Mouse (Mus musculus) gastrocnemius, adult 2 months (tissue): ENCODE results near the gene Cbr4. TPM values are rescaled to one million over a fixed set of nuclear protein-coding genes. Genes with fewer than 3 reads are reported as not detected.

Experiments
- DNase-seq: peaks from one replicate; pipeline ENCODE4 v3.0.0; 2022
- H3K27ac ChIP-seq: fragments of 200-600 bp; 2 replicates; pipeline ENCODE4 v1.8.1; 2022; ENCODE audit warnings: mild to moderate bottlenecking
- H3K4me3 ChIP-seq: fragments of 200-600 bp; 2 replicates; pipeline ENCODE4 v1.8.1; 2022; ENCODE audit warnings: mild to moderate bottlenecking, moderate library complexity
- CTCF ChIP-seq: fragments of 200-600 bp; IDR thresholded peaks from 2 replicates; pipeline ENCODE4 v1.8.1; 2022; ENCODE audit warnings: antibody characterized with exemption, mild to moderate bottlenecking, moderate library complexity
- intact Hi-C: fragments of 180-260 bp; cut with DNase I; formaldehyde crosslinking; loops from one replicate; pipeline ENCODE4 v1.15.1; 2025
- total RNA-seq, 2 experiments: library from RNA; stranded (reverse); gene quantifications; 2 replicates each; pipeline ENCODE4 v1.2.3; 2021

Gene Cbr4
- total RNA-seq, 2 experiments from 2014 or later, result 31.5 to 42.1 TPM

- intact Hi-C loops, result no loop called here
- no peak overlapping the region for H3K4me3 ChIP-seq
- no peak for TF ChIP-seq CTCF
- H3K27ac ChIP-seq, result no peak overlapping the region
- no peak for DNase-seq
Observed at GRCm38 (mm10) chr8:61533356-61533926, 45.9 kb downstream of the Cbr4 start.

GRCm38 (mm10) chr8:61535472-61535871, 47.9 kb downstream of the Cbr4 start:
- intact Hi-C loops, result no loop called here
- Histone ChIP-seq H3K27ac (no peak overlapping the region), H3K4me3 (no peak overlapping the region)
- no peak for TF ChIP-seq CTCF
- no peak for DNase-seq

GRCm38 (mm10) chr8:61537471-61537870, 49.9 kb downstream of the Cbr4 start:
- intact Hi-C loops, result no loop called here
- H3K27ac ChIP-seq, result no peak overlapping the region
- no peak for DNase-seq
- no peak overlapping the region for H3K4me3 ChIP-seq
- no peak for TF ChIP-seq CTCF

- TF ChIP-seq CTCF, result no peak; the same call in none of the 2 replicates
- H3K4me3 ChIP-seq, result no peak overlapping the region
- peak; percentile 87 for DNase-seq
- intact Hi-C loops, result loop anchor here (1.0 to 2.0 kb wide), 2 partner anchors 147 to 337 kb away; no protein-coding TSS in a partner anchor
- H3K27ac ChIP-seq, result peak overlapping the region; percentile 51; the same call in 1 of the 2 replicates
Observed at GRCm38 (mm10) chr8:61539828-61540500, 52.4 kb downstream of the Cbr4 start.

- intact Hi-C loops, result no loop called here
- H3K4me3 ChIP-seq, result no peak overlapping the region
Observed at GRCm38 (mm10) chr8:61549585-61549984, 62.1 kb downstream of the Cbr4 start.

GRCm38 (mm10) chr8:61550006-61550748, 62.6 kb downstream of the Cbr4 start:
- Histone ChIP-seq H3K4me3 (no peak overlapping the region), H3K27ac (no peak overlapping the region)
- intact Hi-C loops, result no loop called here
- DNase-seq, result no peak
- peak; percentile 50 for TF ChIP-seq CTCF

More at GRCm38 (mm10) chr8:61549585-61549984, 62.1 kb downstream of the Cbr4 start:
- no peak for DNase-seq
- no peak for TF ChIP-seq CTCF
- no peak overlapping the region for H3K27ac ChIP-seq

GRCm38 (mm10) chr8:61552221-61552620, 64.7 kb downstream of the Cbr4 start:
- Histone ChIP-seq H3K27ac (peak overlapping the region; percentile 50), H3K4me3 (no peak overlapping the region)
- DNase-seq, result no peak
- no peak for TF ChIP-seq CTCF
- intact Hi-C loops, result no loop called here

- H3K27ac ChIP-seq, result peak overlapping the region; percentile 50
- TF ChIP-seq CTCF, result no peak
- DNase-seq, result no peak
- intact Hi-C loops, result no loop called here
- H3K4me3 ChIP-seq, result no peak overlapping the region
Observed at GRCm38 (mm10) chr8:61552755-61553402, 65.3 kb downstream of the Cbr4 start.

- intact Hi-C loops, result no loop called here
- no peak for DNase-seq
- no peak overlapping the region for H3K4me3 ChIP-seq
- no peak for TF ChIP-seq CTCF
- H3K27ac ChIP-seq, result peak overlapping the region; percentile 46
Observed at GRCm38 (mm10) chr8:61555343-61555742, 67.8 kb downstream of the Cbr4 start.

GRCm38 (mm10) chr8:61556219-61556618, 68.7 kb downstream of the Cbr4 start:
- no peak overlapping the region; the same call in 1 of the 2 replicates for H3K27ac ChIP-seq
- H3K4me3 ChIP-seq, result no peak overlapping the region
- intact Hi-C loops, result no loop called here
- DNase-seq, result no peak
- no peak for TF ChIP-seq CTCF
